Mouse (Mus musculus): ENCODE measurements around the gene Ak1. TPM values are rescaled to one million over a fixed set of nuclear protein-coding genes. Genes with fewer than 3 reads are reported as not detected.

The Ak1 gene
- polyA plus RNA-seq, 1 experiment from 2014 or later = 23.9 TPM

DNA sequence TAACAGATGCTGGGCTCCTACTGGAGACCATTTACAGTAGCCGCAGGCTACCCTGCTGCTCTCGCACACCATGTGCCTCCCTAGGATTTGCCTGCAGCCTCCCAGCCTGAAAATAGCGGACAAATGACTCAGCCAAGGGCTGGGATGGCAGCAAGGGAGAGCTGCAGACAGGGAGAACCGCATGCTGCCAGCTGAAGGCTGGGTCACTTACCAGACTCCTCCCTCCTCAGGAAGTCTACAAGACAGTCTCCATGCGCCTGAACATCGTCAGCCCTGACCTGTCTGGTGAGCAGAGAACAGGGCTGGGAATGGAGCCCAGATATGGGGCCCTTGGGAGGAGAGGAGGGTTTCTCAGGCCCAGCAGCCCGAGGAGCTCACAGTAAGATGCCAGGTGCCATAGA, 58.5 kb downstream of the Ak1 start:
- Histone ChIP-seq H3K4me3 (ENCODE audit: low read depth, low read length) (no peak overlapping the region), H3K9ac (ENCODE audit: low read depth, low read length) (no peak overlapping the region), H3K4me1 (replicated peaks; ENCODE audit: control insufficient read depth, insufficient read depth, low read length) (no peaks in the 10 kb centered on the region), H3K27ac (ENCODE audit: low read depth, low read length) (no peak overlapping the region), H3K27me3 (ENCODE audit: control insufficient read depth, insufficient read depth, low read length) (no peaks in the 10 kb centered on the region), H3K4me2 (replicated peaks; ENCODE audit: low read depth, low read length) (no peak overlapping the region), H3K36me3 (ENCODE audit: control insufficient read depth, insufficient read depth, low read length) (no peaks in the 10 kb centered on the region), H3K9me3 (ENCODE audit: control insufficient read depth, low read length) (no peaks in the 10 kb centered on the region)
- no peak for ATAC-seq (ENCODE audit: low FRiP score)
- DNase-seq (ENCODE audit: low spot score) = no peak
- WGBS = 60% methylated on average over 7 of the region's 7 CpGs

- 88% methylated on average over 19 of the region's 19 CpGs for WGBS
- H3K4me3 ChIP-seq (ENCODE audit: low read depth, low read length) = no peak overlapping the region
- no peaks in the 10 kb centered on the region for H3K9me3 ChIP-seq (ENCODE audit: control insufficient read depth, low read length)
- ATAC-seq (ENCODE audit: low FRiP score) (no peak), DNase-seq (ENCODE audit: low spot score) (no peak)
- no peak overlapping the region for H3K4me2 ChIP-seq (replicated peaks; ENCODE audit: low read depth, low read length)
- H3K27me3 ChIP-seq (ENCODE audit: control insufficient read depth, insufficient read depth, low read length) = no peaks in the 10 kb centered on the region
- no peak overlapping the region for H3K27ac ChIP-seq (ENCODE audit: low read depth, low read length)
- no peak overlapping the region for H3K9ac ChIP-seq (ENCODE audit: low read depth, low read length)
- H3K36me3 ChIP-seq (ENCODE audit: control insufficient read depth, insufficient read depth, low read length) = no peaks in the 10 kb centered on the region
- H3K4me1 ChIP-seq (replicated peaks; ENCODE audit: control insufficient read depth, insufficient read depth, low read length) = no peaks in the 10 kb centered on the region
Measured at GRCm38 (mm10) chr2:32680961-32681650, 59.5 kb downstream of the Ak1 start.

DNA sequence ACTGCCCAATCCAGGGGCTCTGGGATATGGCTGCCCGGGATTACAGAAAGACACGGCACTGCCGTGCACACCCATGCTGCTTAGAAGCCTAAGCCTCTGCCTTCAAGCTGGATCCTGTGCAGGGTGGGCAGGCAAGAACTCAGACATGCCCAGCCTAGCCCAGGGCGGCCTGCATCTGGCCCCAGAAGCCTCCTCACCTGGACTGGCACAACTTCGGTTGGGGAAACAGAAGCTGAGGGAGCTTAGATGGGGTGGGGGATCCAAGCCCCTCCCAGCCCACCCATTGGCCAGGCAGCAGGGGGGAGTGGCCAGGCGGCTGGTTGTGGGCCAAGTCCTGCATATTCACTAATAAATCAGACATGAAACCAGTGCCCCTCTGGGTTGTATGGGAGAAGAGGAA, 60.2 kb downstream of the Ak1 start:
- 67% methylated on average over 6 of the region's 6 CpGs for WGBS
- H3K9me3 ChIP-seq (ENCODE audit: control insufficient read depth, low read length) = no peaks in the 10 kb centered on the region
- no peaks in the 10 kb centered on the region for H3K36me3 ChIP-seq (ENCODE audit: control insufficient read depth, insufficient read depth, low read length)
- no peak overlapping the region for H3K27ac ChIP-seq (ENCODE audit: low read depth, low read length)
- H3K4me1 ChIP-seq (replicated peaks; ENCODE audit: control insufficient read depth, insufficient read depth, low read length) = no peaks in the 10 kb centered on the region
- DNase-seq (ENCODE audit: low spot score) (no peak), ATAC-seq (ENCODE audit: low FRiP score) (no peak)
- no peak overlapping the region for H3K4me3 ChIP-seq (ENCODE audit: low read depth, low read length)
- no peak overlapping the region for H3K4me2 ChIP-seq (replicated peaks; ENCODE audit: low read depth, low read length)
- no peak overlapping the region for H3K9ac ChIP-seq (ENCODE audit: low read depth, low read length)
- H3K27me3 ChIP-seq (ENCODE audit: control insufficient read depth, insufficient read depth, low read length) = no peaks in the 10 kb centered on the region

DNA sequence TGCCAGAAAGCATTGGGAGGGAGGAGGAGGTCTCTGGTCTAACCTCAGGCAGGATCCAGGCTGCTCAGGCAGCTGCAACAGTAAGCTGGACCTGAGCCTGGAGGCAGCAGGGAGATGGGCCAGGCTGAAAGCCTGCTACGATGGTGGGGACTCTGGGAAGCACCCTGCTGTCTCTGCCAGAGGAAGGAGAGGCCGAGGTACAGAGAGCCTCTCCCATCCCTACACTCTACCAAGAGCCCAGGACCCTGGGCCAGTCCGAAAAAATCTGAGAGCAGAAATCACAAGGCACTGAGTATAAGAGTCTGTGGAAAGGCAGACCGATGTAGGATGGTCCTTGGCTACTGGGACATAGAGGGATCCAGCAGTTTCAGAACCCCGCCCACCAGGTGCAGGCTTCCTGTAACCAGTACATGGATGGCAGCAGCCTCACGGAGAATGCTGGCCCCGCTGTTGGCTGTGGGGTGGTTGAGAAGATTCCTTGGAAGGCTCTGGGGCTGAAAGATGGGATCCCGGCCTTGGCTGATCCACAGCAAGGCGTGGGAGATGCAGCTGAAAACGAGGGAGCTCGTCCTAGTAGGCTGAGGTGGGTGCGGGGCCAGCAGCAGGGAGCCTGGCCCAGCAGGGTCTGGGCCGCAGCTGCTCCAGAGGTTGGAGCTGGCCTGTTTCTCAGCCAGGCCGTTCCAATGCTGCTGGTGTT, 61.3 kb downstream of the Ak1 start:
- no peak overlapping the region for H3K4me2 ChIP-seq (replicated peaks; ENCODE audit: low read depth, low read length)
- H3K36me3 ChIP-seq (ENCODE audit: control insufficient read depth, insufficient read depth, low read length) = no peaks in the 10 kb centered on the region
- H3K9me3 ChIP-seq (ENCODE audit: control insufficient read depth, low read length) = no peaks in the 10 kb centered on the region
- H3K4me1 ChIP-seq (replicated peaks; ENCODE audit: control insufficient read depth, insufficient read depth, low read length) = no peaks in the 10 kb centered on the region
- H3K27ac ChIP-seq (ENCODE audit: low read depth, low read length) = no peak overlapping the region
- H3K27me3 ChIP-seq (ENCODE audit: control insufficient read depth, insufficient read depth, low read length) = no peaks in the 10 kb centered on the region
- WGBS = 87% methylated on average over 14 of the region's 14 CpGs
- H3K9ac ChIP-seq (ENCODE audit: low read depth, low read length) = no peak overlapping the region
- H3K4me3 ChIP-seq (ENCODE audit: low read depth, low read length) = no peak overlapping the region
- ATAC-seq (ENCODE audit: low FRiP score) = no peak
- DNase-seq (ENCODE audit: low spot score) = no peak

DNA sequence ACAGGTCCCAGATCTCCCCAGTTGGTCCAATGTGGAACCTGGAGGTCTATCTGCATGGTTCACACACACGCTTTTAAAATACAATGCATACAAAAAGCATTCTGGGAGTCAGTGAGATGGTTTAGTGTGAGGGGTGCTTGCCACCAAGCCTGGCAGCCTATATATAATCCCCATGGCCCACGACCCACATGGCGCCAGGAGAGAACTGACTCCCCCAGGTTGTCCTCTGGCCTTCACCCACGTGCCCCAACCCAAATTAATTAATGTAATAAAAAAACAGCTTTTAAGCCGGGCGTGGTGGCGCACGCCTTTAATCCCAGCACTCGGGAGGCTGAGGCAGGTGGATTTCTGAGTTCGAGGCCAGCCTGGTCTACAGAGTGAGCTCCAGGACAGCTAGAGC, 62.1 kb downstream of the Ak1 start:
- no peak overlapping the region for H3K4me3 ChIP-seq (ENCODE audit: low read depth, low read length)
- no peak overlapping the region for H3K9ac ChIP-seq (ENCODE audit: low read depth, low read length)
- no peaks in the 10 kb centered on the region for H3K27me3 ChIP-seq (ENCODE audit: control insufficient read depth, insufficient read depth, low read length)
- H3K9me3 ChIP-seq (ENCODE audit: control insufficient read depth, low read length) = no peaks in the 10 kb centered on the region
- H3K4me2 ChIP-seq (replicated peaks; ENCODE audit: low read depth, low read length) = no peak overlapping the region
- ATAC-seq (ENCODE audit: low FRiP score) = no peak
- no peaks in the 10 kb centered on the region for H3K4me1 ChIP-seq (replicated peaks; ENCODE audit: control insufficient read depth, insufficient read depth, low read length)
- no peak for DNase-seq (ENCODE audit: low spot score)
- no peaks in the 10 kb centered on the region for H3K36me3 ChIP-seq (ENCODE audit: control insufficient read depth, insufficient read depth, low read length)
- WGBS = 95% methylated on average over 10 of the region's 10 CpGs
- no peak overlapping the region for H3K27ac ChIP-seq (ENCODE audit: low read depth, low read length)

MicroRNA genes within 50 kb of the gene (microRNA counts, 519-probe panel; counts per million panel counts)
- not detected for microRNA mmu-miR-1954

Other genes starting within 250 kb of the Ak1 start
- gene 1110008P14Rik, start 239.8 kb upstream of the Ak1 start, polyA plus RNA-seq (2014; fragmentation: Nextera tagmentation; extraction: Ambion mirVana) = 62.1 and 62.7 TPM in 2 replicates
- 0.19 TPM in 1 of 2 replicates, not detected in the other for gene Lcn2, start 233.5 kb upstream of the Ak1 start, polyA plus RNA-seq (2014; fragmentation: Nextera tagmentation; extraction: Ambion mirVana)
- gene Ptges2, start 225.9 kb upstream of the Ak1 start, polyA plus RNA-seq (2014; fragmentation: Nextera tagmentation; extraction: Ambion mirVana) = 30.2 and 30.8 TPM in 2 replicates
- gene Naif1, start 171.3 kb upstream of the Ak1 start, polyA plus RNA-seq (2014; fragmentation: Nextera tagmentation; extraction: Ambion mirVana) = 5.2 and 6.0 TPM in 2 replicates
- 19.5 and 28.4 TPM in 2 replicates for gene Slc25a25, start 170.3 kb upstream of the Ak1 start, polyA plus RNA-seq (2014; fragmentation: Nextera tagmentation; extraction: Ambion mirVana)
- gene Fam102a, start 86.4 kb upstream of the Ak1 start, polyA plus RNA-seq (2014; fragmentation: Nextera tagmentation; extraction: Ambion mirVana) = 9.0 and 9.2 TPM in 2 replicates
- 115 and 125 TPM in 2 replicates for gene Dpm2, start 50.9 kb upstream of the Ak1 start, polyA plus RNA-seq (2014; fragmentation: Nextera tagmentation; extraction: Ambion mirVana)
- gene Pip5kl1, start 47.0 kb upstream of the Ak1 start, polyA plus RNA-seq (2014; fragmentation: Nextera tagmentation; extraction: Ambion mirVana) = 2.1 and 2.6 TPM in 2 replicates
- gene 9430097D07Rik, start 46.1 kb upstream of the Ak1 start, polyA plus RNA-seq (2014; fragmentation: Nextera tagmentation; extraction: Ambion mirVana) = 0.37 and 0.42 TPM in 2 replicates
- gene St6galnac4, start 34.7 kb upstream of the Ak1 start, polyA plus RNA-seq (2014; fragmentation: Nextera tagmentation; extraction: Ambion mirVana) = 12.9 and 13.4 TPM in 2 replicates
- 3.2 and 5.0 TPM in 2 replicates for gene St6galnac6, start 22.0 kb upstream of the Ak1 start, polyA plus RNA-seq (2014; fragmentation: Nextera tagmentation; extraction: Ambion mirVana)
- gene Eng, start 24.8 kb downstream of the Ak1 start, polyA plus RNA-seq (2014; fragmentation: Nextera tagmentation; extraction: Ambion mirVana) = 18.1 and 23.1 TPM in 2 replicates
- gene Fpgs, start 82.4 kb downstream of the Ak1 start, polyA plus RNA-seq (2014; fragmentation: Nextera tagmentation; extraction: Ambion mirVana) = 11.2 and 13.6 TPM in 2 replicates
- 77.3 and 79.9 TPM in 2 replicates for gene Cdk9, start 91.3 kb downstream of the Ak1 start, polyA plus RNA-seq (2014; fragmentation: Nextera tagmentation; extraction: Ambion mirVana)
- 25.9 and 27.6 TPM in 2 replicates for gene Sh2d3c, start 99.3 kb downstream of the Ak1 start, polyA plus RNA-seq (2014; fragmentation: Nextera tagmentation; extraction: Ambion mirVana)
- 2.3 and 3.0 TPM in 2 replicates for gene 6330409D20Rik, start 119.3 kb downstream of the Ak1 start, polyA plus RNA-seq (2014; fragmentation: Nextera tagmentation; extraction: Ambion mirVana)
- 53.1 and 53.5 TPM in 2 replicates for gene Tor2a, start 135.5 kb downstream of the Ak1 start, polyA plus RNA-seq (2014; fragmentation: Nextera tagmentation; extraction: Ambion mirVana)
- 0.22 and 0.34 TPM in 2 replicates for gene Ttc16, start 153.9 kb downstream of the Ak1 start, polyA plus RNA-seq (2014; fragmentation: Nextera tagmentation; extraction: Ambion mirVana)
- gene Ptrh1, start 154.0 kb downstream of the Ak1 start, polyA plus RNA-seq (2014; fragmentation: Nextera tagmentation; extraction: Ambion mirVana) = 4.2 and 4.3 TPM in 2 replicates
- gene Cfap157, start 162.7 kb downstream of the Ak1 start, polyA plus RNA-seq (2014; fragmentation: Nextera tagmentation; extraction: Ambion mirVana) = 0.80 and 0.98 TPM in 2 replicates
- gene Stxbp1, start 225.5 kb downstream of the Ak1 start, polyA plus RNA-seq (2014; fragmentation: Nextera tagmentation; extraction: Ambion mirVana) = 62.8 and 64.7 TPM in 2 replicates